Mouse (Mus musculus): ENCODE results near the gene Itgb5. TPM values are rescaled to one million over a fixed set of nuclear protein-coding genes. Genes with fewer than 3 reads are reported as not detected.

Gene Itgb5
- polyA plus RNA-seq, 2 experiments from 2014 or later, result 0.47 to 1.2 TPM

DNA sequence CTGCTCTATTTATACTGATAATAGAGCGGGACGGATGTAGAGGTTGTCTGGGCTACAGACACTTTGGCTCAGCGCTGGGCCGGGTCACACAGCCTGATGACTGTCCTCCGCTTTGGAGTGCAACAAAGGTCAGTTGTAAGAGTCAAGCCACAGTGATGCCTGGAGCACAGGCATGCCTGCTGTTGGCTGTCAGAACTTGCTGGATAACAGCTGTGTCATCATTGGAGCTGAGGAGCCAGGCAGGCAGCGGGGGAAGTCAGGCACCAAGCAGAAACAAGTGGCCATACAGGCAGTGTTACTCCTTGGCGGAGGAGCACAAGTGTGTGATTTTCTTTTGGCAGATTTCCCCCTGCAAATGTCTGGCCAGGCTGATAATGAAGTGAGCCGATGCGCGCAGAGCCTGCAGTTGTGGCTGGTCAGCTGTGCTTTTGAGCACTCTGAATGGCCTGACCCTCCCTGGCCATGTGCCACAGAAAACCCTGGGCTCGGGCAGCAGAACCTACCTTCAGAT, 111.9 kb downstream of the Itgb5 start:
- no peak for ATAC-seq

DNA sequence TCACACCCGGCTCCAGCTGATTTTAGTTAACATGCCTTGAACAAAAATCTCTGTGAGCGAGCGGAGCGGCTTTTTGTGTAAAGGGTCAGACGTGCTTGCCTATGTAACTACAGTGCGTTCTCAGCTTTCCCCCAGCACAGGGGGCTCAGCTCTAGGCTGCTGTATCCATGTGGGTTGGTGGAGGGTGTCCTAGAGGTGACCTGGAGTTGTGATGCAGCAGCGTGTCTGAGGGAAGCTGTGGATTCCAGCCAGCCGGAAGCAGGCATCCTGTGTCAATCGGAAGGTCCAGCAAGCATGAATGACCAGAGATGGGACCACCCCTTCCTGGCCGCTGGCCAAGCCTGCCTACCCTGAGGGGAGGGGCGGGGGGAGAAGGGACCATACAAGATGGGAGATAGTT, 112.9 kb downstream of the Itgb5 start:
- no peak for ATAC-seq

DNA sequence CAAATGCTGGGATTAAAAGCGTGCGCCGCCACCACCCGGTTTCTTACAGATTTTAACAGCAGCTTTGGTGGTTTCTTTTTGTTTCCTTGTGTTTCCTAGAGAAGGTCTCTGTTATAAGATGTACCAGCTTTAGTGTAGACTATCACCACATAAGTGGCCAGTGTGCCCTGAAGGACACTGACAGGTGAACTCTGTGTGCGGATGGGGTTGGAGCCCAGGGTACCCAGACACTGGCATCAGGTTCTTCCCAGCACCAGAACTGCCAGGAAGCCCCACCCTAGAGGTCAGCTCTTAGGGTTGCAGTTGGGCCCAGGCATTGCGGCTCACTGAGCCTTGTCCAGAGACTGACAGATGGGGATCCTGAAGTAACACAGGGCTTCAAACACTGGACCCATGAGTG, 113.9 kb downstream of the Itgb5 start:
- no peak for ATAC-seq

DNA sequence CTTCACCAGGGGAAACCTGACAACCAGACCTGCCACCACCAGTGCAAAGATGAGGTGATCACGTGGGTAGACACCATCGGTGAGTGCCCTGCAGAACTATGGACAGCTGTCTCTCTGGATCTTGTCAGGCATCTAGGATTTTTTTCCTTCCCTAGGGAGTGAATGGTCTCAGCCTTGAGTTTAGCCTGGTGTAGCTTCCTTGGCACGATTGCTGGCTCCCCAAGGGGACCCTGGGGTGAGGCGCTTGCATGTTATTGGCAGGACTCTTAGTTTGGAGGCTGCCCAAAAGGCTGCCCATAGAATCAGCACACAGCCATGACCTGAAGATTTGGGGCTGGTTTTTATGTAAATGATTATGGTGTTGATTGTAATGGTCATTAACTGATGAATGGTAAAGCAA, 114.7 kb downstream of the Itgb5 start:
- ATAC-seq, result no peak

DNA sequence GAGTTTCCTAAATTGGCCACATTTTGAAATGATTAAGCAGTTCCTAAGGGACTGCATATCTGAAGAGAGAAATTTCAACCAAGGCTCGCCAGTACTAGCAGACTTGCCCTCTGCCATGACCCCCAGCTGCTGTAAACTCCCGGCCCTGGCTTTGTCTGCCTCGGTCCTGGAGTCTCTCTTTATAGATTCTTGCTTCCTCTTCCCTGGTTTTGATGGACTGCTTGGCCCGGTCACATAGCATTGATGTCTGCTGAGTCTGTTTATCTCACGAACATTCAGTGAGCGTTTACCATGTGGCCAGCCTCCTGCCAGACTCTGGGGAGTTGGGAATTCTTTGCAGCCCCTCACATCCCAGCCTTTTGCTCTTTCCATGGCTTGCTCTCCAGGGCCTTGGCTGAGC, 115.3 kb downstream of the Itgb5 start:
- ATAC-seq, result no peak

DNA sequence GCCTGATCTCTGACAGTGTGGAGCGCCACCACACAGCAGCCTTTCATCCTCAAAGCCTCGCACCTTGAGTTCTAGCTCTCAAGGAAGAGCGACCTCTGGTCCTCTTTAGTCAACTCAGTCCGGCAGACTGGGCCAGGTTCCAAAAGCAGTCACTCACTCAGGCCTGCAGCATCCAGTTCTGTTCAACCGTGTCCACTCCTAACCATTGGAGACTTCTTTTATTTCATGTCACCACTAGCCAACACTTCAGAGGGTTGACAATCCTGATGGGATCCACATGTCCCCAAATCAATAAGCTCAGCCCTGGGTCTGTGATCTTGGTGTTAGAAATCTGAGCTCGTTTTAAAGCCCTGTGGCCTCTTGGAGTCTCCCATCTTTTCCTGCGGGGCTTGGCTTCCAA, 116.6 kb downstream of the Itgb5 start:
- ATAC-seq, result no peak

DNA sequence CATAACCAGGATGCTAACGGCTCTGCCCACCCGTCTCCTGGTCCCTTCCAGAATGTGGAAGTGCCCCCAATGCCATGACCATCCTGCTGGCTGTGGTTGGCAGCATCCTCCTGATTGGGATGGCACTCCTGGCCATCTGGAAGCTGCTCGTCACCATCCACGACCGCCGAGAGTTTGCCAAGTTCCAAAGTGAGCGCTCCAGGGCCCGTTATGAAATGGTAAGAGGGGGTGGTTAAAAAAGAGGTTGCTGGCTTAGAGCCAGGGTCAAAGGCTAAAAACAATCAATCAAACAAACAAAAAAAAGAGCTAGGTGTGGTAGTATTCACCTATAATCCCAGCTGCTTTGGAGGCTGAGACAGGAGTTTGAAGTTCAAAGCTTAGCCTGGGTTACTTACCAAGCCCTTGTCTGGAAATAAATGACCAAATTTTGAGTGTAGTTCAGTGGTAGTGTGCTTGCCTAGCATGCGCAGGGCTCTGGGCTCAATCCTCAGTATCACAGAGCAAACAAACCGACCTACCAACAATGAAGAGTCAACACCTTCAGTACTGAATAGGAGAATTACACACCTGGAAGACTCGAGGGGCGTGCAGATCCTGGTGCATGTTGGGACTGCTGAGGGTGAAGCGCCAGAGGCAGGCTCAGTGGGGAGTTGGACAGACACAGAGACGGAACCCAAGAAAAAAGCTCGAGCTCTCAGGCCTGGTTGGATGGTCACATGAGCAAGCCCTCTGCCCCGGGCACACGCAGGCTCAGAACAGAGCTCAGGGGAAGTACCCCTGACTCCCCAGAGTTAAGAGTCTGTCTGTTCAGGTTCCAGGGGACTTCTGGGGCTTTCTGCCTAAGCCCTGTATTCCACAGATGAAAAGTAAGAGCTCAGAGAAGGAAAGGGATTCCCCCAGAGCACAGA, 118.5 kb downstream of the Itgb5 start:
- no peak for ATAC-seq

DNA sequence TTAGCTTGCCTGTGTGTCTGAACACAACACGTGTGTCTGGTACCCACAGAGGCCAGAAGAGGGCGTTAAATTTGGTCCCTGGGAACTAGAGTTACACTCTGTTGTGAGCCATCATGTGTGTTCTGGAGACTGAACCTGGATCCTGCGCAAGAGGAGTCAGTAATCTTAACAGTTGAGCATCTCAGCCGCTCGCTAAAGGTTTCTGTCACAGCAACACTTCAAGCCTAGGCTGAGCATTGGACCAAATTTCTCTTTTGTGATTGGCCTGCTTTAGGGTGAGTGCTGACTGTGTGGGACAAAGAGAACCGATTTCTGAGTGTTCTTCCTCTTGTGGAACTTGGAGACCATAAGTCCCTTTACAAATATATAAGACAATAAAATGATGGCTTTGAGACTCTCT, 120.9 kb downstream of the Itgb5 start:
- no peak for ATAC-seq

DNA sequence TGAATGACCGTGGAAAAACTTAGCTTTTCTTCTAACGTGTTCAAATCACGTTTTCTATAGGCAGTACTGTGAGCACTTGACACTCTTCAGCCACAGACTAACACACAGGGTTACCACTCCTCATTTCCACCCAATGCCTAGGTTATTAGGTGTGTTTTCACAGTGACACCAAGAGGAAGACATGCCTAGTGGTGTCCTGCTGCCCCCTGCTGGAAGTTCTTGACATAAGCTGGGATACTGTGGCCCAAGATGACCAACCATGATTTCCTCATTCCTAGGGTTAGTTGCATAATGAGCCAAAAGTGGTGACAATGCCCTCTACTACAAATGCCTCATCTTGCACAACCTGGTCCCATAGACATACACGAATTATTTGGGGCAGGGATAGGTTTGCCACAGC, 121.4 kb downstream of the Itgb5 start:
- peak; percentile 79 for ATAC-seq

DNA sequence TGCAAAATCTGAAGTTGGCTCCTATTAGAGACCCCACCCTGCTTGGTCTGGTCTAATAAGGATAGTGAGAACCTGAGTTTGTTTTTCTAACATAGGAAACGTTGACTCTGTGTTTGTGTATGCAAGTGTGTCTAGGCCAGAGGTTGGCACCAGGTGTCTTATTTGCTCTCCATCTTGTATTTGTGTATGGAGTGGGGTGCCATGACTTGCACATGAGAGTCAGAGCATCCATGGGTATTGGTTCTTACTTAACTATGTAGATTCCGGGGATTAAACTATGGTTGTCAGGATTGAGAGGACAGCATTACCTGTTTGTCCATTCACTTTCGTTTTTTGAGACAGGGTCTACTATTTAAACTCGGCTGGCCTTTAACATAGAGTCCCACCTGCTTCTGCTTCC, 123.5 kb downstream of the Itgb5 start:
- ATAC-seq, result no peak

DNA sequence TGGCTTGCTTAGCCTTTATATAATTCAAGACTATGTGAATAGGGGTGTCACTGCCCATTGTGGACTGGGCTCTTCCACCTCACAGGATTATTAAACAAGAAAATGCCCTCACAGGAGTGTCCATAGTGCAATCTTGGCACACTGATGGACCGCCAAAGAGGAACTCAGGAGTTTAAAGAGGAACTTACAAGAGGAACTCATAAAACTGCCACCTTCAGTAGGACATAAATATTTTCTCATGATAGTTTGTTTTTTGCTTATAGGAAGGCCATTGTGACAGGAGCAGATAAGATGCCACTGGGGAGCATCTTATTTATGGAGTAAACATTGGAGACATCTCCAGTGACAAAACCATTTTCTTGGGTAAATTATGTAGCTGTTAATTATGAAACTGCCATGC, 125.3 kb downstream of the Itgb5 start:
- no peak for ATAC-seq

DNA sequence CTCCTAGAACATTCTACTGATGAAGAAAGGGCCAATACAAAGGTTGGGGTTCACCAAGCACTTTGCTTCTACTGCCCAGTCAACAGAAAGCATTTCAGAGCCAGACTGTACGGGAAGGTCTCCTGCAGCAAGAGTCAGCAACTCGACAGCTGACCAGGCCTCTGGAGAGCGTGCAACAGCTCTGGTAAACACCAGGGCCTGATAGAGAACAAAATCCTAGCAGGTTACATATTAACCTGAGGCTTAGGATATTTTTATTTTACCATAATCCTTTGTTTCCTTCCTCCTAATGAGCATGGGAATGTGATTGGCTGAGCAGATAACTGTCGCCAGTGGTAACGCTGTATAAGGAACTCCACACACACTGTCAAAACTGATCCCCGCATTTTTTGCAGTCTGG, 134.0 kb downstream of the Itgb5 start:
- ATAC-seq, result no peak

DNA sequence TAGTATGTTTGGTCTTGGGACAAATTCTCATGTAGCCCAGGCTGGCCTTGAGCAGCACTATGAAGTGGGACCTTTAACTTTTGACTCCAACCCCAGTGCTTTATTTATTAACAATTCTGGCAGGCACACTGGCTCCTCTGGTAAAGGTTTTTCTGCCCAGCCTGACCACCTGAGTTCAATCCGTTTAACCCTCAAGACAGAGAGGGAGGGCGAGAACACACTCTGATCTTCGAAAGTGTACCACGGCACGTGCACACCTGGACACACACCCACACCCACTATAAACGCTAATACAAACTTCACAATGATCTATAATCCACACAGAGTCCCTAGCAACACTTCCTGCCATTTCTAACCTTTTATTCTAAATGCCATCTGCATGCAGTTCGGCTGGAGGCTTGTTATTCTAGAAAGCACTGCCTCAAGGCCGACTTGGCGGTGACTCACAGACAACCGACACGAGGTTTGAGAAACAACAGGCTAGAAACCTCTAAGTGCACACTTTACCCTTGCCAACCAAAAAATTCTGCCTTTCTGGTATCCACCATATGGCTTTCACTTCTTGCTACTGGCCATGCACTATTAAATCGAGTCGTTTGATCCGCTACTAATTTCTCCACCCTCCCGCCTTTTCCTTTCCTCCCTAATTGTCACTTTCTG, 136.5 kb downstream of the Itgb5 start:
- peak; percentile 44 for ATAC-seq

DNA sequence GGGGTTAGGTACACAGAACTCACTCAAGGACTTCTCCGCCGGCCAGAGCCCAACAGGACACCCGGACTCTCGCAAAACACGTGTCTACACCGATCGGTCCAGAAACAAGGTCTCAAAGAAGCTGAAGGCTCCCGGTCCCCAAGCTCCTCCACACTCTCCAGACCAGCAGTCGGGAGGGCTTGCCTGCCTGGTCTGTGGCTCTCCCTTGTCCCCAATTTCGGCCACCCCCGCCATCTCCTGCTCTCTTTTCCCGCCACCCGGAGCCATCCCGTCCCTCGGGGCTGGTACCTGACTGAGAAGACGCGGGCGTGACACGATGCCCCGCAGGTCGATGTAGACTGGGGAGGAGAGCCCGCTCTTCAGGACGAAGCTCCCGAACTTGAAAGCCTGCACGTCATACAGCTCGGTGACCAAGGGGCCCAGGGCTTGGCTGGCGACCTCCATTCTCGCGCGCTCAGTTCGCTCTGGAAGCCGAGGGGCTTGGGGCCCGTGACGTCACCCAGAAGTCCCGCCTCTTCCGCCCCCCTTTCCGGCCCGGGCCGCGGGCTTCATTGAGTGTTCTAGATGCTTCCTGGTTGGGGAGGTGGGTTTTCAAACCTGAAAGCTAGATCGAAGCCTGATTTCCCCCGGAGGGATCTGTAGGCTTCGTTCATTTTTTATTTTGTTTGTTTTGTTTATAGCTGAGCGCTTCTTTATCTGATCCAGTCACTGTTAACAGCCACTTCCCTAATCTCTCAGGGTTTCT, 137.2 kb downstream of the Itgb5 start, which contains the start of gene Umps:
Gene Umps, minus strand, starts transcription at position 501 of the 745 bp plus-strand sequence.
- ATAC-seq, result peak; percentile 92

DNA sequence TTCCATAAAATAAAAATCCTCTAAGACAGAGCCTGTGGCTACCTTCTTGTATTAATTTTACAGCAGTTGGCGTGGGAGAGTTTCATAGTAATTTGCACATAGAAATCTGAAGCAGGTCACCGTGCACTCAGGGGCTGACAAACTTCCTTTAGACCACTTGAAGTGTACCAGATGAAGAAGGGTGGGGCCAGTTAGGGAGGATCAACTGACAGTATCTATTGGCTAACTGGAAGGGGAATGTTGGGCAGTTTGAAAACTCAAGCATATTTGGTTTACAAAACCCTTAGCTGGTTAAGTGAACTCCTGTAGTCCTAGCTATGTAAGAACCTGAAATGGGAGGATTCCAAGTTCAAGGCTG, 137.8 kb downstream of the Itgb5 start:
- peak; percentile 4 for ATAC-seq

DNA sequence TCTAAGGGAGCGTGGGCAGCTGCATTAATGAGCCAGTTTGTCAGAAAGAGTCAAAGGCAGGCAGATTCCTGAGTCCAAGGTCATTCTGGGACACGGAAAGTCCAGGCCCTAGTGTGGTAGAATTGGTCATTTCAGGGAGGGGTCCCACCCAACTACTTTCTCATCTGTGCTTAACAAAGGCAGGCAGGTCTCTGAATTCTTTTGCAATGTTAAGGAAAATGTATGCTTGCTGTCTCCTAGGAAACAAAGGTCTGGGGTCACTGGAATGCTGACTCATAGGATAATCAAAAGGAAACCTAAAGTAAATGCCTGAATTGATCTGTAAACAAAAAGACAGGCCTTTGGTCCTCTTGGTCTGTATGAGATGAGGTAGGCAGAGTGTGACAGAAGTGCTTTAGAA, 150.4 kb downstream of the Itgb5 start:
- no peak for ATAC-seq

DNA sequence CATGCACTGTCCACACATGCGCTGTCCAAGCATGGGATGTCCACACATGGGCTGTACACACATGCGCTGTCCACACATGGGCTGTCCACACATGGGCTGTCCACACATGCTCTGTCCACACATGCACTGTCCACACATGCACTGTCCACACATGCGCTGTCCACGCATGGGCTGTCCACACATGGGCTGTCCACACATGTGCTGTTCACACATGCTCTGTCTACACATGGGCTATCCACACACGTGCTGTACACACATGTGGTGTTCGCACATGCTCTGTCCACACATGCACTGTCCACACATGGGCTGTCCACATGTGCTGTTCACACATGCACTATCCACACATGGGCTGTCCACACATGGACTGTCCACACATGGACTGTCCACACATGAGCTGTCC, 154.2 kb downstream of the Itgb5 start:
- ATAC-seq, result no peak

DNA sequence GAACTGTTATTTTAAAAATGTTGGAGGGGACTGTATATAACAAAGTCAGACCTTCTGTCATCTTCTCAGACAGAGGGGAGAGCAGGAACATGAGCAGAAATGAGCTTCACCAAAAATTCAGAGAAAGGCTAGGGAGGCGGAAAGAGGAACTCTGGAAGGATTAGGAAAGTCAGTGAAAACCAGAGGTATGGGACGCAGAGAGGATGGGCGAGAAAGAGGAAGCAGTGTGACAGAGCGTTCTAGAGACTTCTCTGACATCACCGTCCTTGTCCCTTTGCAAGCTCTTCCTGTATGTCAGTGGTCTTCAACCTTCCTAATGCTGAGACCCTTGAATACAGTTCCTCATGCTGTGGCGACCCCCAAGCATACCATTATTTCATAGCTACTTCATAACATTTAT, 155.9 kb downstream of the Itgb5 start:
- ATAC-seq, result no peak

DNA sequence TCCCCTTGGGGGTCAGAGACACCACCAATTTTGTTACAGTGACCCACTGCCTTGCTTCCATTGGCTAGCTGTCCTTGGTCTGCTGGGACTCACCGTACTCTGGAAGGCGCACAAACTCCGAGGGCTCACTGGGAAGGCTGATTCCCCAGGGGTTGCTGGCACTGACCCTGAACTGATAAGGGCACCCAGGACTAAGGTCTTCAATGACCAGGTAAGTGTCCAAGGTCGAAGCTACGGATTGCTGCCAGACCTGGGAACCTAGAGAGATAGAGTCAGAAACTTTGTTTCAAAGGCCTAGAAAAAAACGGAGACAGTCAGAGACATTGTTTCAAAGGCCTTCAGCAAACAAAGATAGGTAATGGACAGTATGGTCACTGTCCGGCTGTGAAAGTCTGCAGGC, 157.5 kb downstream of the Itgb5 start:
- ATAC-seq, result no peak

DNA sequence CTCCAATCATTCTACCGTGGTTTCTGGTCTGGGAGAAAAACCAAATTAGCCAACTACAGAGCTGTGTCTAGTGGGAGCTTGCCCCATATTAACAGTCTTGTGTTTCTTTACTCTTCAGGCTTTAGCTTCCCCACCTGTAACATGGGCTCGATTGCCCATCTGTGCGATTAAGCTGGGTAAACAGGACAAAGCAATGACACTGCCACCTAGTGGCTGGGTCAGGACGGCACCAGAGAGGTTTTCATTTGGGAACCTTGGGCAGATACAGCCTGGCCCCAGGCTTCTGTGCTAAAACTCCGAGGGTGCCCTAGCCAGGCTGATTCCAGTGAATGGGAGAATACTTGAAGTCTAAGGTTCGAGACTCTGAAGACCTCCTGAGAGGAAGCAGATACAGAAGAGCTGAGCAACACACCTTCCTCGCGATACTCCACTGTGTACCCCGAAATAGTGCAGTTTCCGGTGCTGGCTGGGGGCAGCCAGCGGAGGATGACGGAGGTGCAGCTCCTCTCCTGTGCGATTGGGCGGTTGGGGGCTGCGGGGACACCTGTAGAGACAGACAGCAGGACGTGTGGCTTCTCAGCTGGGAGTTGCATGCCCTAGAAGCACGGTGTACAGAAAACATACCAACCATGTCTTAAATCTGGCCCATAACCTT, 159.0 kb downstream of the Itgb5 start:
- peak; percentile 88 for ATAC-seq

DNA sequence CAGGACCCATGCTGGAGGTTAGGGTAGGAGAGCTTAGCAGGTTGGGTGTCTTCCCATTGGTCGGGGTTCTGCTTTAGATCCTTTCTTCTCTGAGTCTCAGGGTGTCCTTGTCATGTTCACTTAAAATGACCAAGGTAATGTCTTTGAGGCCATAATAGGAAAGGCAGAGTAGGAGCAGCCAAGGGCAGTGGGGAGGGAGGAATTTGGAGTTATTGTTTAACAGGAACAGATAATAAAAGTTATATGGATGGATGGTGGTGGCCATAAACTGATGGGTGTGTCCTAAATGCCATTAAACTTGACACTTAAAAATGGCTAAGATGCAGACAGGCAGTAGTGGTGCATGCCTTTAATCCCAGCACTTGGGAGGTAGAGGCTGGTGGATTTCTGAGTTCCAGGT, 159.6 kb downstream of the Itgb5 start:
- no peak for ATAC-seq

DNA sequence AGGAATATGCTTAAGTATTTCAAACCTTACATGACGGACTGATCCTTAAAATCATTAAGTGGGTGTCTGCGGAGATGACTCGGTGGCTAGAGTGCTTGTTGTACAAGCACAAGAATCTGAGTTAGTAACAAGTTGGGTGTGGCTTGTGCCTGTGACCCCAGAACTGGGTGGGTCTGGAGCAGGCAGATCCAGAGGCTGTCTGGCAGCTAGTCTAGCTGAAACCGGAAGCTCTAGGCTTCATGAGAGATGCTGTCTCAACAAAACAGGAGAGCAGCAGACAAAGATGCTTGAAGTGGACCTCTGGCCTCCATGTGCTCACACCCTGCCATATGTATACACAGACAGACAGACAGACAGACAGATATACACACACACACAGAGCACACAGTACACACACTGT, 161.2 kb downstream of the Itgb5 start:
- no peak for ATAC-seq

DNA sequence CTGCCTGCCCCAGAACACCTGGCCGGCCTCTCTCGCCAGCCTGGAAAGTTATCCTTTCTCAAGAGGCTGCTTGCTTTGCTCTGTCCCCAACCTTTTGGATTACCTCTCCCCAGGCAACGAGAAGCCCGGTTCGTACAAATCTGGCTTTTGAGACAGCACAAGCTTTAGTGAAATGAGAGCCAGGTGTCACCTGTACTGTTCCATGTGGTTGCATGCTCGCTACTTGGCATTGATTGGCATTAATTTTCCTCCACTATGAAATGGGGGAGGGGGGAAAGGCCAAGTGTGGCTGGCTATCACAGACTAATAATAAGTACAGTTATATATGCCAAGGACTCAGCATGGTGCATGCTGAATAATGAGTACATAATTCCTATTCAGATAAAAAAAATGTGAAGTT, 164.9 kb downstream of the Itgb5 start:
- ATAC-seq, result no peak

Data from CD4-positive, CD25-positive, alpha-beta regulatory T cell, adult 4 months (primary cell).